Mouse (Mus musculus) olfactory bulb, adult 2 months (tissue): ENCODE results near the gene Ptprq.

Source experiments
- CTCF ChIP-seq: fragments of 200-500 bp; IDR thresholded peaks from 2 replicates; pipeline ENCODE4 v1.5.1; 2012; ENCODE audit warnings: low read depth, mild to moderate bottlenecking, low read length, moderate library complexity; ENCODE audit not compliant: insufficient read depth
- POLR2A ChIP-seq: fragments of 200-500 bp; IDR thresholded peaks from 2 replicates; pipeline ENCODE4 v1.6.1; 2012; ENCODE audit warnings: mild to moderate bottlenecking, low read depth, low read length, moderate library complexity; ENCODE audit not compliant: insufficient read depth

DNA sequence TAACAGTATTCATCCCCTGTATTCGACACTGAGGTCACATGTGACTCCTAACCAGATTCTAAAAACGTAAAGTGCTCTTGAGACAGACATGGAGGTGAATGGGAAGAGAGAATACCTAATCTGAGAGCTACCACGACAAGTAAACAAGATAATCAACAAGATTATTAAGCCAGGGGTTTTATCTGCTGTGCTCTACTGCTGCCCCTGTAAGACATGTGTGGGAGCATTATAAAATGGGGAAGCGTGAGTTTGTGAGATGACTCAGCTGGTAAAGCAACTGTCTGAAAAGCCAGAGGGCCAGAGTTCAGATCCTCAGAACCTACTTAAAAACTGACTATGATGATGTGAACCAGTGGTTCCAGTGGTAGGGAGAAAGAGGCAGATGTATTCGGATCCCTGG is 22.7 kb downstream of the Ptprq start:
- TF ChIP-seq POLR2A (no peak), CTCF (no peak)
